Mouse (Mus musculus) adrenal gland, postnatal 14 days (tissue): Measurements from ENCODE around the gene Tenm4. TPM values are rescaled to one million over a fixed set of nuclear protein-coding genes. Genes with fewer than 3 reads are reported as not detected.

ENCODE experiments used
- DNase-seq: peaks from one replicate; pipeline ENCODE4 v3.0.0; 2021; ENCODE audit warnings: mixed read lengths
- total RNA-seq: library from RNA; stranded (reverse); gene quantifications from 2 replicates; pipeline ENCODE4 v1.2.3, GENCODE M21; 2021

The Tenm4 gene
- total RNA-seq, 1 experiment from 2014 or later = 15.6 TPM

DNA sequence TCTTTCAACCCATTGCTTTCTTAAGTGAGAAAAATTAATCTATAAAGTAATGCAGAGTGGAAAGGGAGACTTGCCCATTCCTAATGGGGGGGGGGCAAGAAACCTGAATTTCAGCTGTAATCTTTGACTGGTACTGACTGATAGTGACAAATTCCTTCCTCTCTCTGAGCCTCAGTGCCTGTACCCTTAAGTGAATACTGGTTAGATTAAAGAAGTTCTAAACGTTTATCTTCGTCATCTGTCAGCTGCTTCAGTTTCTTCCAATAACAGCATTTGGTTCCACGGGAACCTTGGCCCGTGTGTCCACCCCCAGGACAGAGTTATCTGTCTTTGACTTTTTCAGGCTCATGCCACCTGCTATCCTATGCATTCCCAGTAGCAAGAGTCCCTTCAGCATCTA lies 685.5 kb downstream of the Tenm4 start:
- no peak for DNase-seq

DNA sequence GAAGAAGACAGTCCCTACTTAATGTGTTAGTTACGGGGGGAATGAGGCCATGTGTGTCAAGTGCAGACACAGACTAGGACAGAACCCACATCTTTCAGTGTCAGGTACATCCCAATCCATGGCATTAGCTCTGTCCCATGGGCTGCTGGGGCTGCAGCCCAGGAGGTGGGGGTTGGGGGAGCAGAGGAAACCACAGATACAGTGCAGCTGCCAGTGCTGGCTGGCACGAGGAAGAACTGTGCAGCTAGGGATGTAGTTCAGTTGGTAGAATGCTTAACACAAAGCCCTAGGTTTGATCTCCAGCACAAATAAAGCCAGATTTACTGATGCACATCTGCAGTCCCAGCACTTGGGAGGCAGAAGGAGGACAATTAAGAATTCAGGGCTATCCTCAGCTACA lies 688.0 kb downstream of the Tenm4 start:
- no peak for DNase-seq

DNA sequence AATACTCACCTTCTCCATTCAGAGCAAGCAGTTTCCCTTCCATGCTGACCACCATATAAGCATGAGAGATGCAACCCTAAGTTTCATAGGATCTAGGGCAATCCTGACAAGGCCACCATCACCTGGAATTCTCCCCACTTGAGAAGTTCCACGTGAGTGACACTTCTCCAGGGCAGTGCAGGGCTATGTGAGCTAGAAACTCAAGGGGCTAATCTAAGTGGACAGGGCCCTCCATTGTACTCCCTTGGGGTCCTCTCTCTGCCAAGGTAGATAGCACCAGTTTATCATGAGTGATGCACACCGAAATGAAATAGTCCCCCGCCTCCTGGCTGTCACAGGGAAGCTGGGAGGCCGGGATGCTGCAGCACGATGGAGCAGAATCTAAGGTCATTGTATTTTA lies 688.6 kb downstream of the Tenm4 start:
- DNase-seq = no peak

DNA sequence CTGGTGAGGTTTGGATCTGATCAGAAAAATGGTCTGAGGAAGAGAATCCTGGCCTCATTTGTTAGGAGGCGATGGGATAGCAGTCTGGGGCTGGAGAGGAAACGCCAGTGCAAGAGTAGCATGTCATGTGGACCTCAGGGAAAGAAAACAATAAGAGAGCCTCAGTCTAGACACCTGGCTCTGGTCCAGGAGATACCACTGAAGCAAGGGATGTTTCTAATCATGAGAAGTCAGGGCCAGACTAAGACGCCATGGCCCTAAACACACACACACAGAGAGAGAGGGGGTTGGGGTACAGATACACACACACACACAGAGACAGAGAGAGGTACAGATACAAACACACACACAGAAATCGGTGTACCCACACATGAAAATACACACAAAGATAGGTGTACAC lies 689.6 kb downstream of the Tenm4 start:
- DNase-seq = no peak

DNA sequence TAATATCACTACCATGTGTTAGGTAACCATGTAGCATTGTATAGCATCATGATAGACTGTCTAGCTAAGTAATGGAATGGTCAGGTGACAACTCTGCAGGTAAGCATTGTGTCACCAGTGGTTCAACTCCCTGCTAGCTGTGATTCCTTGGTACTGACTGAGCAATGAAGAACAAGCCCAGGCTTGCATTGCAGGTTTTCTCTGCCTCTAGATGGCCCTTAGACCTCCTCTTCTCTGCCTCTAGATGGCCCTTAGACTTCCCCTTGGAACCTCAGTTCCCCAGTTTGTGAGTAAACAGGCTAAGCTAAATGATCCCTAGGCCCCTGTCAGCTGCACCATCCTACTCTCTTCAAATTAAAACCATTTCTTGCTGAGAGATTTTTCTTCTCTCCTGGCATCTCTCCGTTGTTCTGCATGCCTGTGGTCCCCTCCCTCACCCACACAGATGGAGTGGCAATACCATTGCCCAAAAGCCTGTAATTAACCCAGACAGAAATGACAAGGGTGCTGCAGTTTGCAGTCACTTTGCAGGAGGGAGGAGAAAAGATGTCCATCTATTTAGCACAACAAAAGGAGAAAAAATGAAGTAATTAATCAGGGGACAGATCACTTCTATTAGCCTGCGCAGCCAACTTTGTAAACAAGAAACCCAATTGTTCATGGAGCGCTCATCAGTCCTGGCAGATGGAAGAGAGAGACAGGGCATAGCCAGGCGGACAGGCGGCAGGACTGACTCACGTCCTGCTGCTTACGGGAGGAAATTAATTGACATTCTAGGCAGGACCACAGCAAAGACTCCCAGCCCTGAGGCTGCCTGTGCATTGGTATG lies 694.1 kb downstream of the Tenm4 start:
- no peak for DNase-seq

DNA sequence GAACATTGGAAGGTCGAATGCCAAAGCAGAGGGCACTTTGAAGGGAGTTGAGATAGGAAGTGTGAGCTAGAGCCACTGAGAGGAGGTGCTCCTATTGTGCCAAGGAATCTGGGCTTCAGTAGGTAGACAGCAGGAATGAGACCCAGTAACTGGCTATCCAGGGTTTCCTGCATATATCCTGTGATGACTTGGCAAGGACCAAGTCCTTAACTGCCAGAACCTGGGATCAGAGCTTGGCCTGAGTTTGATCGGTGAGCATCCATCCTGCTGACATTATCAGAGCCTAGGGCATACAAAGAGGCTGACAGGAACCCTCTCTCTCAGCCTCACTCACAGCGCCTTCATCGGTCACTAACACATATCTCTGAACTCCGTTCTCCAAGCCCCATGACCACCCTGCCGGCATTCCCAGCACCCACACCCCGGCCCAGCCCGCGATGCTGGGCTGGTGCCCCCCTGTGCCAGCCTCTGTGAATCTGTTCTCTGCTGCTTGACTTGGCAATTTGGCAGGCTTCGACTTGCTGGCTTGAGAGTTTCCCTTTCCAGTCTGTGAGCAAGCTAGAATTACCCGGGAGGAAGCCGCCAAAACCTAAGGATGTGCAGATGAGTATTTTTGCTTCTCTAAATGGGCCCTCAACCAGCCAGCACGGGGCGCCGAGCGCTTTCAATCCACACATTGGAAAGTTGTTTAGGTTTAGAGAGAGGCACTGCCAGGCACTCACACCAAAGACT lies 698.2 kb downstream of the Tenm4 start:
- DNase-seq = no peak

DNA sequence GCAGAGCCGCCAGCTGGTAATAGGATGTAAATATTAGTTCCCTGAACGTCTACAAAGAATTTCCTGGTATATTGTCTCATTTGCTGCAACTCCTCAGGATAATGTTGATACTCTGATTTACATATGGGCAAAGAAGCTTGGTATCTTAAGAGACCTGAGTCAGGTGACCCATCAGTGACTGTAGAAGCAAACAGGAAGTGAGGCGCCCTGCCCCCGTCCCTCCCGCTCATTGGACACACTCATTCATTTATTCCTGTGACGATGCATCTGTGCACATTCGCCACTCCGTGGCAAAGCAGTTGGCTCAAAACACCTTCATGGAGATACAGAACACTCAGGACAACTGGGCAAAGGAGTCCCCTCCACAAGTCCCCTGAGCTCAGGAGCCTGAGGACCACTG lies 699.4 kb downstream of the Tenm4 start:
- DNase-seq = no peak

DNA sequence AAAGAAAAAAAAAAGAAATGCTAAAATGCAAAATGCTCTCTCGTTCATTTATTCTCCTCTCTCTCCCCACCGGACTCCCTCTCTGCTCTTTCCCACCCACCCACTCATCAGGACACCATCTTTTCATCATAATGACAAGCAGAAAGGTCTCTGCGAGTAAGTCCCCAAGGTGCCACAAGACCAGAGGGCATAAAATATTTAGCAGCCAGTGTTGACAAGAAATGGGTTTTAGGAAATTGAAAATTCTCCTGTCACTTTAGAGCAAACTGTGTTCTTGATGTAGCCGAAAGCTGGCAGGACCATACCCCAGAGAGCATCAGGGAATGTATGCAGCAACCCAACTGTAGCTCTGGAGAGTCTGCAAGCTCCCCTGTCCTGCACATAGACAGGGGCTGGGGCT lies 700.0 kb downstream of the Tenm4 start:
- no peak for DNase-seq

DNA sequence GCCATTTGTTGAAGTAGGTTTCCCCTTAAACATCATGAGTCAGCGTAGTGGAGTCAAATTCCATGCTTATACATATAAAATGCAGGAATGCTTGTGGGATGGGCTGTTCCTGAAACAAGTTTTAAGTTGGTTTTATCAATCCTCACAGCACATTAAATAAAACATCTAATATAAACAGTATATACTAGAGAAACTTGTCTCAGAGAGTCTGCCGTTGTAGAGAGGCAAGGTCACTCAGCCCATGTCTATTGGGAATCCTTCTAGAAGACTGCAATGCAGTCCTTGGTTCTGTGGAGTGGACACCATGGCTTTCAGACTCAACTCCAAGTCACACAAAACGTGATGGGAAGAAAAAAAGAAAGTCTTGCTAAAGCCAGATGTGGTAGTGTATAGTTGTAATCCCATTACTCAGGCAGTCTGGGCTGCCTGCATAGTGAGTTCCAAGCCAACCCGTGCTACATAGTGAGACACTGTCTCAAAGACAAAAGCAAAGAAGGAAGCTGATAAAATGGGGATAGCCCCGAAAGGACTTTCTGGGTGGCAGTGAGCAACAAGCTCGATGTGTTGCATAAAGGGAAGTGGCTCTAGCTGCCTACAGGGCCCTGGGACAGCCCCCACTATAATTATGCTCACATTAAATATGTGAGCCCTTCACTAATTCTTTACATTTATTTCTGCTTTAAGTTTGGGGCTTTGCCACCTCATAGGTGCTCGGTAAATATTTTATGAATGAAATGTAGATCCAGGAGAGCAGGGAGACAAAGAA lies 707.6 kb downstream of the Tenm4 start:
- no peak for DNase-seq

DNA sequence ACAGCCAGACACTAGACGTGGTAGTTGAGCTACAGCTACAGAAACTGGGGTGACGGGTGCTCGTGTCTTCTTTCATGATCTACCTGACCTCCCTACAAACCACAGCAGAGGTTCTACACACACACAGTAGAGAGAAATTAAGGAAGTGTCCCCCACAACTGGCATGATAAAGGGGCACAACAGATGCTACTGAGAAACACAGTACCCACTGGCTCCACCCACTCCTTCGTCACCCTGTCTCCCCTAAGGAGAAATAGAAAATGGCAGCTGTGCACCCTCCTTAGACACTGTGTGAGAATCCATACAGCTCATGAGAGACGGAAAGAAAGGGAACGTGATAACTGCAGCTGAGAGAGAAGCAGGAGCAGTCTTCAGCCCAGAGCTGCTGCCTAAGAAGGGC lies 708.5 kb downstream of the Tenm4 start:
- DNase-seq = no peak

DNA sequence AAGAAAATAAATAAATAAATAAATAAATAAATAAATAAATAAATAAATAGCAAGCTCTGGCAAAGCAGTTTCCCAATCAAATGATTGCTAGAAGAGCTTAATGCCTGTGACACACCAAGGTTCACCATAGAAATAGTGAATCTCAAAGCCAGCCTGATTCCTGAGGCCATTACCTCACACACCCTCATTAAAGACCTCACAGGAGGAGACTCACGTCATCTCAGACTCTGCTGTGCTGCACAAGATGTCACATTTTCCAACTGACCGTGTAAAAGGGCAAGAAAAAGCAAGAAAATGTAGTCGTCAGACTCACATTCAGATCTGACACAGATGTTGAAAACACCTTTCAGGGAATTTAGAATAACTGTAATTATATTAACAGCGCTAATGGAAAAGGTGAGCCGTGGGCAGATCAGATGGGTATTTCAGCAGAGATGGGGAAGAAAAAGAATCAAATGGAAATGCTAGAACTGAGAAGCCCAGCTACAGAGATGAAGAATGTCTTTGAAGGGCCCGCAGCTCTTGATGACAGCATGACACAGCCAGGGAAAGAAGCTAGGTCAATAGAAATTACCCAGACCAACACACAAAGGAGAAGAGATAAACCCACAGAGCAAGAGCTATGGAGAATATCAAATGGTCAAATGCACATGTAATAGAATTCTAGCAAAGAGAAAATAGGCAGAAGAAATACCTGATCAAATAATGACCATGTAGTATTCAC lies 709.3 kb downstream of the Tenm4 start:
- no peak for DNase-seq

DNA sequence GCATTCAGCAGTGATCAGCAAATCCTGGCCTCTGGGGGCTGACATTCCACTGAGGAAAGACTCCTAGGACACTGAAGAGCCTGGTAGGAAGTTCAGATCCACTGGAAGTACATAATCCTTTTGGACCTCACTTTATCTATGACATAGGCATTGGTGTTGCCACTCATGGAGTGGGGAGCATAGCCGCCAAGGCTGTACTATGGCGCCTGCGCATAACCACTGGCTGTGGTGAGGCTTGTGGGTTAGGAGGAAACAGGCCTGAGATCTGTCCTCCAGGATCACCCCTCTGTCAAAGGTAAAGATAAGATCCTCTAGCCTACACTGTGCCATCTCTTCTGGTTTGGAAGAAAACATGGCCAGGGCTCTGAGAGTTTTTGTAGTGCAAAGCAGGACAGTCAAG lies 712.3 kb downstream of the Tenm4 start:
- no peak for DNase-seq

DNA sequence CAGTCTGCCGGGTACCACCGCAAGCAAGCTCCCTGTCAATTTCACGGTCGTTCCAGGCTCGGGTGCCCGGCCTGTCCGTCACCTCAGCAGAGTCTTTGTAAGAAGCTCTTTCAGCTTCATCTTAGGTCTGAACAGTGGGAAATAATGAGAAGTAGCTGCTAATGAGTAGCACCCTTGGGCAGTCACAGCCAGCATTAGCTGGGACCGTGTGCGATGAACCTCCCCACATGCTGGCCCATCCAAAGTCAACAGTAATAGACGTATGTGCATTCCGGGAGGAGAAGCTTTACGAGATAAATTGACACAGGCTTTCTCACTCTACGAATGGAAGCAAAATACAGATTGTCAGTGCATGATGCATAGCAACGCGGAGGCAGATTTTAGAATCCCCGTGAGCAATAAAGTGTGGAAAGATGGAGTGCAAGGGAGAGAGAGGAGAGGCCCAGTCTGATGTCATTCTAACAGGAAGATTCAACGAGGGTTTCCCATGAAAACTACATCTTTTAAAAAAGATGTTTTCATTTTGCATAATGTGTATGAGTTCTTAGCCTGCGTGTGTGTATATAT lies 716.1 kb downstream of the Tenm4 start:
- DNase-seq = no peak

DNA sequence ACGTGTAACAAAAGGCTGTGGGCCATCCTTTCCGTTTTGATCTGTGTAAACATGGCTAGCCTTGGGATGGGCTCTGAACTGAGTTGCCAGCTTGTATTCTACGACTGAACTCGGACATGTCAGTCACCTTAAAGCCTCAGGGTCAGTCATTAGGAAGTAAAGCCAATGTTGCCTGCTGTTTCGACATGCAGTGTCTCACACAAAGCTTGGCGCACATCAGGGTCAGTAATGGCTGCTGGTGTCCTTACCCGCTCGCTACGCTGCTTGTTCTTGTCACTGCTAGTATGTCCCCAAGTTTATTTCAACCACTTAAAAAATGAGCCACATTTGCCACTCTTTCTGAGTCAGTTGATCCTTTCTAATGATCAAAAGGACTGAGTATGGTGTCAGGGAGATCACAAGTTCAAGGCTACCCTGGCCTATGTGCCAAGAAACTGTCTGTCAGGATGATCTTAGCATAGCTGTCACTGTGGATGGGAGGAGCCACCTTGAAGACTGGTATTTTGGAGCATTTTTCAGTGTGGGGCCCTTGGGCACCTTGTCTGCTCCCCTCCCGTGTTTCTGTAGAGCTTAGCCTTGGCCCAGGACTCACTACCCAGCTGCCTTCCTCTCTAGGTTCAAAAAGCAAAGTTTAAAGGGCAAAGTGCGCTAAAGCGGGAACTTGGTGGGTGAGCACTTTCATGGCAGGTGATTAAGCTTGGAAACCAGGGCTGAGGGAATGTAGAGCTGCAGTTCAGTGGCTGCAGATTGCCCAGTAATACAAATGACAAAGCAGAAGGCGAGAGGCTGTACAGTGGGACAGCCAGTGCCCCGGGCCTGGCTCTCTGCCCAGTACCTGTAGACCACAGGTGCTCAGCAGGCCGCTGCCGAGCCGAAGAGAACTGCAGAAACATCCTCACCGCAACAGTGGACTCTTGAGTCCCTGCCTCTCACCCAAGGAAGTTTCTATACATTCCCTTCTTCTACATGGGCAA lies 718.3 kb downstream of the Tenm4 start:
- peak; percentile 81 for DNase-seq

DNA sequence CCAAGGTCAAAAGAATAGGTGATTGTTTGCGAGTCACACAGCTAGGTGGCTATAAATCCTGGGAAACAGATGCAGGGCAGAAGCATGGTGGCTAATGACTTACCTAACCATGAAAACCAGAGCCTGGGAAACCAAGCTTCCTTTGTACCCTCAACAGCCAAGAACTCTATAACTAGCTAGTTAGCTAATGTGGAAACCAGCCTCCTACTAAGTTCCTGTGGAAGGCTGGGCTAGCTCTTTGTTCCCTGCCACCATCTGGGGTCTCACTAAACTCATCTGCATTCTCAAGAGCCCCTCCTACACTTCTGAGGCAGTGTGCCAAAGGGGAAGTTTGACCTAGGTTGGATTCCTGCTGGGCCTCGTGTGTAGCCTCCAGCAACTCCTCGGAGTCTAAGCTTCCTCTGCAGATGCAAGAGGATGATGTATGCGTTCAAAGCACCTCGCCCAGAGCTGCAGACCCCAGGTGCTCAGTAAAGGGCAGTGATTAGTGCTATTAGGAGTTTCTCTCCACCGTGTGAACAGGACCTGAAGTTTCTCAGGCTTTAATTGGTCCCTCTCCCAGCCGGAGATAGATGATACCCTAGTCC lies 719.1 kb downstream of the Tenm4 start:
- DNase-seq = no peak

DNA sequence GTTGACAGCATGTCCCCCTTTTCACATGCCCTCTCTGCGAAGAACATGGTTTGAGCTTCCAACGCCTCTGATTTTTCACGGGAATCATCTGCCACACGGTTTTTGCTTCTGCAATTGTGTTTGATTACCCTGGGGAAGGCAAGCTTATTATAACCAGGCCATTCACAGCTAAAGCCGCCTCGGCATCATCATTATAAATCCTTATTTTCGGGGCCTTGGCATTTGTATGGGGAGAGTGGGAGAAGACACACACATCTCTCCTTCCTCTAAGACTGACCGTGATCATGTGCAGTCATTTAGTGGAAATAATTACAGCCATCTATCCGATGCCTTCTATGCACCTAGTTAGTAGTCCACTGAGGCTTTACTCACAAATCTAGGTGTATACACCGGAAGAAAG lies 719.9 kb downstream of the Tenm4 start:
- DNase-seq = no peak

DNA sequence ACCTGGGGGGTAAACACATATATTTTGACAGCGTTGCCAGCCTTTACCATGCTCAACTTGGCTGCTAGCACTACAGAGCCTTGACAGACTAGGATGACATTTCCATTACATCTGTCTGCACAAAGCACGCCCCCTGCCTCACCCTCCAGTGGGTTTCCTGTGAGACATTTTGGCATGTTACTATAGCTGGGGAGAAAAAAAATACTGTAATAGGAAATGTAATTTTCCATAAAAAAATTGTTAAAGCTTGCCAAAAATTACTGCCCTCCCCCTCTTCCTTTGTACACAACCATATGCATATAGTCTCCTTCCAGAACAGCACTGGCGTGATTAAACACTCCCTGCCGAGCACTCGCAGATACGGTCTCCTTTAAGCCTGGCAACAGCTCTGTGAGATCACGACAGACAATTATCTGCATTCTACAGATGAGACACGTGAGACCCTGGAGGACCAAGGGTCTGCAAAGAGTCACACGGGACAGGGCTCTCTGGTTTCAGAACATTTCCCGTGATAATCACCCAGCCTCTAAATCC lies 728.1 kb downstream of the Tenm4 start:
- no peak for DNase-seq

DNA sequence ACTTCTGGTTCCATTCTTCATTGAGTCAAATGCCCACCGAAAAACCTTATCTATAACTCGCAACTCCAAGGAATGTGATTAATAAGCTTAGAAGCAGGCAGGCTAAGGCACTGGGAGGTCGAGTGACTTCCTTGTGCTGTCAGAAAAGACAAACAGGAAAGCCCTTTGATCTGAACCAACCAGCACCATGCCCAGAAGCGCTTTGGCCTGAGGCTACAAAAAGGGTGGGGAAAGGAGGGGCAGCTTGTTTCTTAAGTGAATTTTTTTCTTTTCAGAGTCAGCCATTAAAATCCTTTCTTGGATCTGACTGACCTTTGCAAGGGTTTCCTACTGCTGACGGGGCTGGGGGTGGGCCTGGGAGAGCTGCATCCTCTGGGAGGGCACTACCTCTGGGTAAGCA lies 731.1 kb downstream of the Tenm4 start:
- DNase-seq = peak; percentile 39

DNA sequence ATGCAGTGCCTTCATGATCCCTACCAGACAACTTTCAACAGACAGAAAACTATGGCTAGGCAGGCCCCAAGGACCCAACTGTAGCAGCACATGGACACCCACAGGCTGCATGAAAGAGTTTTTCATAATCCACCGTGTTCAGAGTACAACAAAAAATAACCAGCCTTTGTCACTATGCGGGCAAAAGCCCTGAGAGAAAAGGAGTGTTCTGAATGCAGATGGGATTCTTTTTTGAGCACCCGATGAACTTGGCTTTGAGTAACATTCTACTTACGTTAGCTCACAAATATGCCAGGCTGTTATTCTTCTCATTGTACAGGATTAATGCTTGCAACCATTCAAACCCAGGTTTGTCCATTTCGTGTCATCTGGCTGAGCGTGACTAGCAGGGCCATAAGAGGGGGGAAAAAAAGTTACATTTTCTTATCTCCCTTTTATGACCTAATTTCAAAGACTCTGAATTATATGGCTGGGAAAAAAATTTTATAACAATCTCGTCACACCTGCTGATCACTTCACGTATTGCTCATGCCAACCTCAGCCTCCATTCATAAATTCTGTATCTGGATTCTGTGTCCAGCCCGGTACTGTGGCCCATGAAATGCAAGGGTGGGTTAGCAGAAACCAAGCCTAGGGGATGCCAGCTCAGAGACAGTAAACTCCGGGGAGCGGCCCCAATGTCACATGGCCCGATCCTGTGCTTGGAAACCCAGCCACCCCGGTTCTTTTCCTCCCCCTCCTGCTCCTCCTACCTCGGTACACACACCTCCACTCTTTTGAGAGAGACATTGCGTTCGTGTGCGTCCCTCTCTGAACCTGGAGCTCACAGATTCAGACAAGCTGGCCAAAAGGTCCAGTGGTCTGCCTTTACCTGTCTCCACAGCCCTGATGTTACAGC lies 732.3 kb downstream of the Tenm4 start:
- no peak for DNase-seq
